Mouse (Mus musculus): ENCODE measurements at regions not wholly inside any gene's neighbourhood (a gene's known extent, or its start where the extent isn't known, plus 50 kb on each side); places are given as distances from the start of the nearest gene placed in this dataset.

DNA sequence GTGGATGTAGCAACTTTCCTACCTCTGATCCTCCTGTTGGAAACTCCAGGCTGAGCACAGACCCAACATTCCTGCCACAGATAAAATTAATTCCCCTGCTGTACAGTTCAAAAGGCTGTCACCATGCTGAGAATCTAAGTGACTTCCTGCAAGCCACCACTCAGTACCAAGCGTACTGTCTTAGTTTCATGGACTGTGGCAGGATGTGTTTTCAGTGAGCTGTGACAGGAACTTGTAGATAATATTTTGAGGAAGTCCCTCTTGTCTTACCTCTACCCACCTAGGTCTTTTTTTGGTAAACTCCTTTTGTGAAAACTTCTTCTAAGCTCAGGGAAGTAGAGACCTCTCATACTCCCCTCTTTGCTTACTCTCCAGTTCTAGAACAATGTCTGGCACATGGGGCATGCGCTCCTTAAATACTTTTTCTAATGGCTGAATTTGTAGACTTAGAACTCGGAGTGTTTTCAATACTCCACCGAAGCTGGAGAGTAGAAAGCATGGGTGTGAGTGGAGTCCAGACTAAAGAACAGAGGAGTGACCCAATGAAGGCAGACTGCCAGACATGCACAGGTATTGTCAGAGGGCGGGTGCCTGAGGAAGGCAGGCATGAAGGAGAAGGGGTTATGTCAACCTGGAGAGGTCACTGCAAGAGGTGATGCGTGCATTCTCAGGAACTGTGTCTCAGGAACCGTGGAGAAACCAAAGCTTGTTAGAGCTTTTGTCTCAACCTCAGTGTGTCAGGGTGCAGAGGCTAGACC lies 53.7 kb upstream of the Atp1b1 start:
- no peak for ATAC-seq
- TF ChIP-seq CTCF (IDR thresholded peaks at IDR 0.05; ENCODE audit: low read depth): no peak

GRCm38 (mm10) chr1:164509226-164509625 lies 51.1 kb upstream of the Atp1b1 start:
- 45% methylated on average over 1 of the region's 1 CpGs for WGBS
- no peak overlapping the region for H3K27ac ChIP-seq (ENCODE audit: low read depth, low read length)
- H3K4me2 ChIP-seq (replicated peaks; ENCODE audit: low read depth): no peak overlapping the region
- H3K9ac ChIP-seq (ENCODE audit: low read depth, low read length): no peak overlapping the region
- no peak overlapping the region for H3K4me3 ChIP-seq (ENCODE audit: low read depth, low read length)
- no peaks in the 10 kb centered on the region for H3K27me3 ChIP-seq (replicated peaks; ENCODE audit: control insufficient read depth, insufficient read depth, low read length)
- ATAC-seq: no peak
- no peak for TF ChIP-seq CTCF (IDR thresholded peaks at IDR 0.05; ENCODE audit: low read depth)
- no peaks in the 10 kb centered on the region for H3K36me3 ChIP-seq (ENCODE audit: control insufficient read depth, insufficient read depth)
- no peaks in the 10 kb centered on the region for H3K4me1 ChIP-seq (replicated peaks; ENCODE audit: control insufficient read depth, insufficient read depth, low read length)
- H3K9me3 ChIP-seq (ENCODE audit: control insufficient read depth): no peaks in the 10 kb centered on the region

More for the DNA sequence above, 53.7 kb upstream of the Atp1b1 start:
- no peak overlapping the region for H3K27ac ChIP-seq (ENCODE audit: low read depth, low read length)
- H3K9ac ChIP-seq (ENCODE audit: low read depth, low read length): no peak overlapping the region
- 82% methylated on average over 7 of the region's 7 CpGs for WGBS
- H3K4me2 ChIP-seq (replicated peaks; ENCODE audit: low read depth): no peak overlapping the region
- no peaks in the 10 kb centered on the region for H3K36me3 ChIP-seq (ENCODE audit: control insufficient read depth, insufficient read depth)
- no peak overlapping the region for H3K4me3 ChIP-seq (ENCODE audit: low read depth, low read length)
- no peaks in the 10 kb centered on the region for H3K27me3 ChIP-seq (replicated peaks; ENCODE audit: control insufficient read depth, insufficient read depth, low read length)
- no peaks in the 10 kb centered on the region for H3K4me1 ChIP-seq (replicated peaks; ENCODE audit: control insufficient read depth, insufficient read depth, low read length)
- no peaks in the 10 kb centered on the region for H3K9me3 ChIP-seq (ENCODE audit: control insufficient read depth)

GRCm38 (mm10) chr1:164508556-164508955 lies 50.4 kb upstream of the Atp1b1 start:
- 73% methylated on average over 8 of the region's 8 CpGs for WGBS
- no peaks in the 10 kb centered on the region for H3K36me3 ChIP-seq (ENCODE audit: control insufficient read depth, insufficient read depth)
- no peak overlapping the region for H3K4me2 ChIP-seq (replicated peaks; ENCODE audit: low read depth)
- no peaks in the 10 kb centered on the region for H3K4me1 ChIP-seq (replicated peaks; ENCODE audit: control insufficient read depth, insufficient read depth, low read length)
- no peaks in the 10 kb centered on the region for H3K9me3 ChIP-seq (ENCODE audit: control insufficient read depth)
- H3K9ac ChIP-seq (ENCODE audit: low read depth, low read length): no peak overlapping the region
- no peaks in the 10 kb centered on the region for H3K27me3 ChIP-seq (replicated peaks; ENCODE audit: control insufficient read depth, insufficient read depth, low read length)
- H3K4me3 ChIP-seq (ENCODE audit: low read depth, low read length): no peak overlapping the region
- ATAC-seq: no peak
- H3K27ac ChIP-seq (ENCODE audit: low read depth, low read length): no peak overlapping the region
- TF ChIP-seq CTCF (IDR thresholded peaks at IDR 0.05; ENCODE audit: low read depth): no peak

DNA sequence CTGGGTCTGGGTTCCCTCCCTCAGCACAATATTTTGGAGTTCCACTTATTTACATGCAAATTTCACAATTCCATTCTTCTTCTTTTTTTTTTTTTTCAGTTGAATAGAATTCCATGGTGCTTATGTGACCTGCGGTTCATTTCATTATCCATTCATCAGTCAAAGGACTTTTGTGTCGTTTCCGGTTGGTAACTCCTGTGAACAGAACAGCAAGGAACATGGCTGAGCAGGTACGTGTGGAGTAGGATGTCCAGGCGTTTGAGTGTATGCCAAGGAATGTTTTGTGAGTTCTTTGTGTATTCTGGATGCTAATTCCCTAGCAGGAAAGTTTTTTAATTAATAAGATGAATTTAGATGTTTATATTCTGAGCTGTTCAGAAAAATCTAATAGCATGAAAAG lies 50.0 kb upstream of the Atp1b1 start:
- no peak for TF ChIP-seq CTCF (IDR thresholded peaks at IDR 0.05; ENCODE audit: low read depth)
- 83% methylated on average over 5 of the region's 5 CpGs for WGBS
- no peaks in the 10 kb centered on the region for H3K27me3 ChIP-seq (replicated peaks; ENCODE audit: control insufficient read depth, insufficient read depth, low read length)
- H3K4me1 ChIP-seq (replicated peaks; ENCODE audit: control insufficient read depth, insufficient read depth, low read length): no peaks in the 10 kb centered on the region
- no peak overlapping the region for H3K4me3 ChIP-seq (ENCODE audit: low read depth, low read length)
- H3K27ac ChIP-seq (ENCODE audit: low read depth, low read length): no peak overlapping the region
- no peaks in the 10 kb centered on the region for H3K36me3 ChIP-seq (ENCODE audit: control insufficient read depth, insufficient read depth)
- no peaks in the 10 kb centered on the region for H3K9me3 ChIP-seq (ENCODE audit: control insufficient read depth)
- no peak for ATAC-seq
- H3K9ac ChIP-seq (ENCODE audit: low read depth, low read length): no peak overlapping the region
- no peak overlapping the region for H3K4me2 ChIP-seq (replicated peaks; ENCODE audit: low read depth)
